Mouse (Mus musculus) ES-E14 (cell line): ENCODE measurements around the gene Ankrd27. TPM values are rescaled to one million over a fixed set of nuclear protein-coding genes. Genes with fewer than 3 reads are reported as not detected.

Source experiments
- DNase-seq: peaks from one replicate; pipeline ENCODE4 v3.0.0-alpha.2; 2013; ENCODE audit warnings: low read depth, low spot score
- H3K27ac ChIP-seq: 2 replicates; pipeline ENCODE4 v1.5.1; 2012; ENCODE audit warnings: low read depth, mild to moderate bottlenecking, low read length, moderate library complexity, mixed read lengths; ENCODE audit not compliant: poor library complexity, insufficient read depth, severe bottlenecking
- H3K36me3 ChIP-seq: 2 replicates; pipeline ENCODE4 v1.6.1; 2012; ENCODE audit warnings: mild to moderate bottlenecking, low read length, moderate library complexity, mixed read lengths; ENCODE audit not compliant: control insufficient read depth, poor library complexity, insufficient read depth, severe bottlenecking
- H3K4me1 ChIP-seq, 2 experiments: fragments of 150-350 bp in 1 of 2; sonication (generic) in 1 of 2; 2 replicates each; pipeline ENCODE4 v1.6.1; 2012; ENCODE audit warnings: low read length in 2 of 2, mild to moderate bottlenecking in 1 of 2, mixed read lengths in 1 of 2; ENCODE audit not compliant: control insufficient read depth in 2 of 2, insufficient read depth in 2 of 2, poor library complexity in 1 of 2
- H3K4me3 ChIP-seq, 2 experiments: fragments of 150-350 bp in 1 of 2; sonication (generic) in 1 of 2; 2 replicates each; pipeline ENCODE4 v1.5.1; 2012; ENCODE audit warnings: low read length in 2 of 2, low read depth in 1 of 2, mild to moderate bottlenecking in 1 of 2, mixed read lengths in 1 of 2; ENCODE audit not compliant: insufficient read depth in 1 of 2, poor library complexity in 1 of 2, severe bottlenecking in 1 of 2
- H3K9ac ChIP-seq: 2 replicates; pipeline ENCODE4 v1.6.1; 2012; ENCODE audit warnings: low read depth, mild to moderate bottlenecking, low read length, mixed read lengths; ENCODE audit not compliant: poor library complexity, insufficient read depth, severe bottlenecking
- H3K9me3 ChIP-seq: fragments of 150-350 bp; sonication (generic); 2 replicates; pipeline ENCODE4 v1.6.1; 2012; ENCODE audit warnings: low read depth, mild to moderate bottlenecking, low read length; ENCODE audit not compliant: control insufficient read depth, insufficient read depth
- CHD2 ChIP-seq: IDR thresholded peaks from 2 replicates; pipeline ENCODE4 v1.6.1; 2014; ENCODE audit warnings: mild to moderate bottlenecking, low read depth, low read length, inconsistent platforms
- HCFC1 ChIP-seq: IDR thresholded peaks from 2 replicates; pipeline ENCODE4 v1.6.1; 2012; ENCODE audit warnings: low read length, inconsistent platforms, borderline replicate concordance; ENCODE audit not compliant: insufficient read depth
- MAFK ChIP-seq: IDR thresholded peaks from 2 replicates; pipeline ENCODE4 v1.6.1; 2014; ENCODE audit warnings: mild to moderate bottlenecking, low read depth, low read length, inconsistent platforms; ENCODE audit not compliant: insufficient read depth
- ZC3H11A ChIP-seq: IDR thresholded peaks from 2 replicates; pipeline ENCODE4 v1.6.1; 2012; ENCODE audit warnings: low read depth, mild to moderate bottlenecking, inconsistent platforms, low read length, borderline replicate concordance
- ZNF384 ChIP-seq: IDR thresholded peaks from 2 replicates; pipeline ENCODE4 v1.6.1; 2012; ENCODE audit warnings: low read depth, low read length, inconsistent platforms
- in situ Hi-C, 2 experiments: fragments of 600-800 bp; cut with MboI; formaldehyde crosslinking; loops; one replicate each; pipeline ENCODE4 v1.15.1; 2025; ENCODE audit warnings: low sequenced_read_pairs in 2 of 2, inconsistent platforms in 1 of 2; ENCODE audit not compliant: unreplicated experiment in 2 of 2
- total RNA-seq: library from RNA; depleted of rRNA; stranded (reverse); fragments of 300-350 nt; gene quantifications from 2 replicates; pipeline ENCODE4 v1.2.3, GENCODE M21; 2012

Gene Ankrd27
- total RNA-seq, 1 experiment: 25.0 TPM

DNA sequence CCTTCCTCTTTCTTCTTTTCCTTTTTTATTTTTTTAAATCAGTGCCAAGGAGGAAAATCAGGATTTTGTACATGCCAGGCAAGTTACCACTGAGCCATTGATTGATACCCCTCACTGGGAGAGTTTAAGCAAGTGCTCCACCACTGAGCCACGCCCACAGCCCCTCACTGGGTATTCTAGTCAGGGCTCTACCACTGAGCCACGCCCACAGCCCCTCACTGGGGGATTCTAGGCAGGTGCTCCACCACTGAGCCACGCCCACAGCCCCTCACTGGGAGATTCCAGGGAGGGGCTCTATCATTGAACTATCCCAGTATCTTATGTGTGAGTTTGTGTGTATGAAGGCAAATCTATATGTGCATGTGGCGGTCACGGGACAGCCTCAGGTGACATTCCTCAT lies 8.3 kb downstream of the Ankrd27 start:
- H3K9me3 ChIP-seq: no peaks in the 10 kb centered on the region
- in situ Hi-C loops: no loop called here

DNA sequence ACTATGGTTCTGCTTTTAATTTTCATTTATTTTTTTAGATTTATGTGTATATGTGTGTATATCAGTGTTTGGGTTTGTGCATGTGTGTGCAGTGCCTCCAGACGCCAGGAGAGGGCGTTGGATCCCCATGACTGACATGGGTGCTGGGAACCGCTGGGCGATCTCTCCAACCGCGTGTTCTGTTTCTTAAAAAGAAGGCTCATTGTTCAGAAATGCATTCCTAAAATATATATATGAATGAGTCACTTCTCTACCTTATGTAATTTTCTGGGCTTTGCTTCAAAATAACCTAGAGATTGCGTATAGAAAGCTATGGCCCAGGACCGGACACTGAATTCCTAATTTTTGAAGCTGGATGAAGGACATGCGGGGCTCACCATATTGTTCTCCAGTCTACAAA lies 13.4 kb downstream of the Ankrd27 start:
- no peaks in the 10 kb centered on the region for H3K4me1 ChIP-seq
- in situ Hi-C loops: no loop called here
- no peak for TF ChIP-seq MAFK
- no peak for TF ChIP-seq ZC3H11A
- no peak for TF ChIP-seq CHD2
- TF ChIP-seq ZNF384: no peak
- TF ChIP-seq HCFC1: no peak
- DNase-seq: no peak
- no peak overlapping the region for H3K27ac ChIP-seq
- no peak overlapping the region; the same call in 1 of the 2 replicates for H3K9ac ChIP-seq
- H3K4me3 ChIP-seq: no peak overlapping the region
- H3K36me3 ChIP-seq: peaks cover 21% of the 10 kb centered on the region
- H3K9me3 ChIP-seq: no peaks in the 10 kb centered on the region

More for the DNA sequence above, 8.3 kb downstream of the Ankrd27 start:
- H3K9ac ChIP-seq: no peak overlapping the region
- no peaks in the 10 kb centered on the region for H3K4me1 ChIP-seq
- DNase-seq: no peak
- no peak for TF ChIP-seq CHD2
- no peak for TF ChIP-seq ZNF384
- TF ChIP-seq MAFK: no peak
- no peak for TF ChIP-seq ZC3H11A
- no peak for TF ChIP-seq HCFC1
- no peak overlapping the region for H3K4me3 ChIP-seq
- no peak overlapping the region for H3K27ac ChIP-seq
- peaks cover 25% of the 10 kb centered on the region; the same call in 1 of the 2 replicates for H3K36me3 ChIP-seq

DNA sequence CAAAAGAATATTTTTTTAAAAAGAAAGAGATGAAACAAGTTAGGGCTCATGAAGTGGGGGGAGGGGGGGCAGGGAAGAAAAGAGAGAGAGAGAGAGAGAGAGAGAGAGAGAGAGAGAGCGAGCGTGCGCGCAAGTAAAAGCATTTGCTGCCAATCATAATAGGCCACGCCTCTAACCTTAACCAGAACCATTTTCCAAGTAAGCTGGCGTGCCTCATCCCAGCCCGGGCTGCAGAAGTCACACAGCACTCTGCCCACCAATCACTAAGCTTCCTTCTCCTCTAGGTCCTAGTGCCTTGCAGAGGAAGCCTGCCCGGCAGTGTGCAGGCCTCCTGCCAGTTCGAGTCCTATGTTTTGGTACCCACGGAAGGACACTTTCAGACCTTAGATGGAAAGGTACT lies 14.0 kb downstream of the Ankrd27 start:
- Histone ChIP-seq H3K4me3 (no peak overlapping the region), H3K9ac (no peak overlapping the region; the same call in 1 of the 2 replicates), H3K4me1 (no peaks in the 10 kb centered on the region), H3K27ac (no peak overlapping the region), H3K36me3 (peaks cover 21% of the 10 kb centered on the region), H3K9me3 (no peaks in the 10 kb centered on the region)
- DNase-seq: no peak
- in situ Hi-C loops: no loop called here
- TF ChIP-seq CHD2 (no peak), ZC3H11A (no peak), HCFC1 (no peak), MAFK (no peak), ZNF384 (no peak)

DNA sequence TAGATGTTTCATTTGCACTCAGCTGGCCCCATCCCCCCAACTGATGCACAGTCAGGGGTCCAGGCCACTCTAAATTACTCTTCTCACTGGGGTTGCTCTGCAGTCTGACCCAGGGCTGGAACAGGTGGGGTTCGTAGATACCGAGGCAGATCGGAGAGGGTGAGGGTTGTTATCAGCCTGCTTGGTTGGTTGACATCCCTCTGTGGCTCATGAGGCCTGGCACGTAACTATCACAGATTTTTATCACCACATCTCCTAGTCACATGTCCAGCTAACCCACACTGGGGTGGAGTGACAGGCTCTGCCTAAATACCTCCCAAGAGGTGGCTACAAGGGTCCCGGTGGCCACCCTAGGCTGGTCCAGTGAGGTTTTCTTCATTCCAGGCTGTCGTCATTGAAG lies 15.1 kb downstream of the Ankrd27 start:
- H3K9ac ChIP-seq: no peak overlapping the region
- no peak for TF ChIP-seq HCFC1
- TF ChIP-seq MAFK: no peak
- TF ChIP-seq ZNF384: no peak
- TF ChIP-seq CHD2: no peak
- TF ChIP-seq ZC3H11A: no peak
- in situ Hi-C loops: no loop called here
- DNase-seq: no peak
- H3K36me3 ChIP-seq: peaks cover 18% of the 10 kb centered on the region
- no peak overlapping the region for H3K27ac ChIP-seq
- no peaks in the 10 kb centered on the region for H3K9me3 ChIP-seq
- H3K4me3 ChIP-seq: no peak overlapping the region
- H3K4me1 ChIP-seq: no peaks in the 10 kb centered on the region

DNA sequence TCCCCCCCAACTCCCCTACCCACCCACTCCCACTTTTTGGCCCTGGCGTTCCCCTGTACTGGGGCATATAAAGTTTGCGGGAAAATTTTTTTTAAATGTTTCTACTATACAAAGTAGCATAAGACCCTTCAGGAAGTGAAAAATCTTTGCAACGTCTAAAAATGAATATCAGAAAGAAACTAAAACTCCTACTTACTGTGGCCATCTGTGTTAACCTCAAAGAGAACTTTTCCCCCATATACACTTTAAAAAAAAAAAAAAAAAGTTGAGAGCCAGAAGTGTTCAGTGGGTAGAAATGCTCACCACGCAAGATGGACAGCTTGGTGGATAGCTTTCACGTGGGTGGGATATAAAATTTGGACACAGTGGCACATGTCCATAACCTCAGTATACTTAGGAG lies 16.7 kb downstream of the Ankrd27 start:
- Histone ChIP-seq H3K27ac (no peak overlapping the region), H3K4me3 (no peak overlapping the region), H3K4me1 (no peaks in the 10 kb centered on the region), H3K9ac (no peak overlapping the region), H3K9me3 (no peaks in the 10 kb centered on the region), H3K36me3 (peaks cover 26% of the 10 kb centered on the region)
- in situ Hi-C loops: no loop called here
- TF ChIP-seq CHD2 (no peak), ZNF384 (no peak), HCFC1 (no peak), MAFK (no peak), ZC3H11A (no peak)
- DNase-seq: no peak
